Mouse (Mus musculus): ENCODE measurements around the gene Dtx3. TPM values are rescaled to one million over a fixed set of nuclear protein-coding genes. Genes with fewer than 3 reads are reported as not detected.
"Not testable (repeated sequence)": the region's sequence is repeated elsewhere in the genome, so short reads cannot be mapped to it uniquely, and the experiment has no call there.

Dtx3 gene
- polyA plus RNA-seq, 1 experiment from 2014 or later = 75.7 TPM

DNA sequence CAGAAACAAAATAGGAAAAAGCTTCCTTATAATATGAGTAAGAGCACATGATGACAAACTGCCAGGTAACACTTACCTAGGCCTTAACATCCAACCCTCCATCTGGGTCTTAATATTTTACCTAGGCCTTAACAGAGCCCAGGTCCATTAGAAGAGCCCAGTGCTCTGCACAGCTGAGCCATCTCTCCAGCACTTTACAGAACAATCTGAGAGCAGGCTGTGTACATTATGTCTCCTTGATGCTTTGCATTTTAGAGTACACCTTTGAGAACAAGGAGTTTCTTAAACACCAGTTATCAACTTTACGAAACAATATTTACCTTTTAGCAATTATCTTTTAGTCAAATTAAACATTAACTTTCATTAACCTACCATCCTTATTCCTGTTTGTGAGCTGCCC, 39.4 kb downstream of the Dtx3 start:
- Histone ChIP-seq H3K9me3 (ENCODE audit: control insufficient read depth, low read length) (no peaks in the 10 kb centered on the region), H3K9ac (ENCODE audit: low read length) (no peak overlapping the region), H3K4me3 (ENCODE audit: control insufficient read depth in 1 of 2, insufficient read depth in 1 of 2, low read depth in 1 of 2, low read length in 2 of 2) (no peak overlapping the region), H3K4me1 (ENCODE audit: control insufficient read depth in 2 of 2, insufficient read depth in 2 of 2, low read length in 2 of 2) (no peaks in the 10 kb centered on the region), H3K4me2 (ENCODE audit: low read length) (no peak overlapping the region), H3K27me3 (ENCODE audit: control insufficient read depth, insufficient read depth, low read length) (no peaks in the 10 kb centered on the region), H3K36me3 (ENCODE audit: control insufficient read depth, insufficient read depth, low read length) (no peaks in the 10 kb centered on the region), H3K27ac (replicated peaks in 1 of 2; ENCODE audit: control insufficient read depth in 1 of 2, insufficient read depth in 1 of 2, low read depth in 2 of 2, low read length in 2 of 2) (no peak overlapping the region)
- ATAC-seq (ENCODE audit: insufficient number of reproducible peaks, insufficient read depth, low FRiP score, low read depth) = no peak
- WGBS = 86% methylated on average over 1 of the region's 1 CpGs

DNA sequence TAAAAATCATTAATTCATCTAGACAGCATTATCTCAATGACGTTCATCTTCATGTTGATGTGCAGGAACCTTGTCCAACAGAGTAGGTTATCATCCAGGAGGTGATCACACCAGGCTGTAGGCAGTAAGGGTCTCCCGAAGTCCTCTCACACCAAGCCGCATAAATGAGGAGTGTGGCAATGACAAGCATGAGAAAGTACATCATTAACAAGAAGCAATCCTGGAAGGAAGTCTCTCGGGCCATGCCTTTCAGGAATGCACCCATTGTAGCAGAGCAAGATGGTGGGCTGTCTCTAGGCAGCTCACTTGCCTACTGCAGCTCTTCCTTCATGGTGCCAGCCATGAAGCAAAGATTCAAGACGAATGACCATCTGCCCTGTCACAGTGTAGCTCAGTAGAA, 40.9 kb downstream of the Dtx3 start:
- no peaks in the 10 kb centered on the region for H3K27me3 ChIP-seq (ENCODE audit: control insufficient read depth, insufficient read depth, low read length)
- no peak overlapping the region for H3K27ac ChIP-seq (replicated peaks in 1 of 2; ENCODE audit: control insufficient read depth in 1 of 2, insufficient read depth in 1 of 2, low read depth in 2 of 2, low read length in 2 of 2)
- H3K9ac ChIP-seq (ENCODE audit: low read length) = no peak overlapping the region
- H3K4me3 ChIP-seq (ENCODE audit: control insufficient read depth in 1 of 2, insufficient read depth in 1 of 2, low read depth in 1 of 2, low read length in 2 of 2) = no peak overlapping the region
- H3K4me1 ChIP-seq (ENCODE audit: control insufficient read depth in 2 of 2, insufficient read depth in 2 of 2, low read length in 2 of 2) = no peaks in the 10 kb centered on the region
- H3K4me2 ChIP-seq (ENCODE audit: low read length) = no peak overlapping the region
- 82% methylated on average over 5 of the region's 5 CpGs for WGBS
- H3K9me3 ChIP-seq (ENCODE audit: control insufficient read depth, low read length) = no peaks in the 10 kb centered on the region
- no peaks in the 10 kb centered on the region for H3K36me3 ChIP-seq (ENCODE audit: control insufficient read depth, insufficient read depth, low read length)
- ATAC-seq (ENCODE audit: insufficient number of reproducible peaks, insufficient read depth, low FRiP score, low read depth) = no peak

GRCm38 (mm10) chr10:127154241-127154640, 41.3 kb downstream of the Dtx3 start:
- 90% methylated on average over 2 of the region's 2 CpGs for WGBS

DNA sequence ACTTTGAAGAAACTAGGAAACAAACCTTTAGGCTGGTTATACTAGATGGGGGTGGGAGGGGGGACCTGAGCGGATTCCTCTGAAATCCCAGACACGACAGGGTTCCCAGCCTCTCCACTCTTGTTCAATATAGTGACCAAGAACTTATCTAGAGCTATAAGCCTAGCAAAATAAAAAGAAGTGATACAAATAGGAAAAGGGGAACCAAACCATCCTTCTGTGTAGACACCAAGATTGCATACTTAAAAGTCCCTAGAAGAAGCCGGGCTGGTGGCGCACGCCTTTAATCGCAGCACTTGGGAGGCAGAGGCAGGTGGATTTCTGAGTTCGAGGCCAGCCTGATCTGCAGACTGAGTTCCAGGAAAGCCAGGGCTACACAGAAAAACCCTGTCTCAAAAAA, 42.2 kb downstream of the Dtx3 start:
- Histone ChIP-seq H3K27me3 (ENCODE audit: control insufficient read depth, insufficient read depth, low read length) (no peaks in the 10 kb centered on the region), H3K4me1 (ENCODE audit: control insufficient read depth in 2 of 2, insufficient read depth in 2 of 2, low read length in 2 of 2) (no peaks in the 10 kb centered on the region), H3K4me3 (ENCODE audit: control insufficient read depth in 1 of 2, insufficient read depth in 1 of 2, low read depth in 1 of 2, low read length in 2 of 2) (no peak overlapping the region), H3K9me3 (ENCODE audit: control insufficient read depth, low read length) (no peaks in the 10 kb centered on the region), H3K9ac (ENCODE audit: low read length) (no peak overlapping the region), H3K36me3 (ENCODE audit: control insufficient read depth, insufficient read depth, low read length) (no peaks in the 10 kb centered on the region), H3K4me2 (ENCODE audit: low read length) (no peak overlapping the region), H3K27ac (replicated peaks in 1 of 2; ENCODE audit: control insufficient read depth in 1 of 2, insufficient read depth in 1 of 2, low read depth in 2 of 2, low read length in 2 of 2) (no peak overlapping the region)
- 91% methylated on average over 7 of the region's 7 CpGs for WGBS
- ATAC-seq (ENCODE audit: insufficient number of reproducible peaks, insufficient read depth, low FRiP score, low read depth) = no peak

More at GRCm38 (mm10) chr10:127154241-127154640, 41.3 kb downstream of the Dtx3 start:
- H3K4me1 ChIP-seq (ENCODE audit: control insufficient read depth in 2 of 2, insufficient read depth in 2 of 2, low read length in 2 of 2) = no peaks in the 10 kb centered on the region
- H3K9ac ChIP-seq (ENCODE audit: low read length) = no peak overlapping the region
- H3K36me3 ChIP-seq (ENCODE audit: control insufficient read depth, insufficient read depth, low read length) = no peaks in the 10 kb centered on the region
- no peaks in the 10 kb centered on the region for H3K9me3 ChIP-seq (ENCODE audit: control insufficient read depth, low read length)
- H3K4me3 ChIP-seq (ENCODE audit: control insufficient read depth in 1 of 2, insufficient read depth in 1 of 2, low read depth in 1 of 2, low read length in 2 of 2) = no peak overlapping the region
- no peaks in the 10 kb centered on the region for H3K27me3 ChIP-seq (ENCODE audit: control insufficient read depth, insufficient read depth, low read length)
- H3K4me2 ChIP-seq (ENCODE audit: low read length) = no peak overlapping the region
- H3K27ac ChIP-seq (replicated peaks in 1 of 2; ENCODE audit: control insufficient read depth in 1 of 2, insufficient read depth in 1 of 2, low read depth in 2 of 2, low read length in 2 of 2) = no peak overlapping the region
- no peak for ATAC-seq (ENCODE audit: insufficient number of reproducible peaks, insufficient read depth, low FRiP score, low read depth)

- H3K4me2 ChIP-seq (ENCODE audit: low read length); ATAC-seq (ENCODE audit: insufficient number of reproducible peaks, insufficient read depth, low FRiP score, low read depth); H3K4me3 ChIP-seq (ENCODE audit: control insufficient read depth in 1 of 2, insufficient read depth in 1 of 2, low read depth in 1 of 2, low read length in 2 of 2); H3K9me3 ChIP-seq (ENCODE audit: control insufficient read depth, low read length); H3K4me1 ChIP-seq (ENCODE audit: control insufficient read depth in 2 of 2, insufficient read depth in 2 of 2, low read length in 2 of 2); H3K9ac ChIP-seq (ENCODE audit: low read length); H3K27ac ChIP-seq (replicated peaks in 1 of 2; ENCODE audit: control insufficient read depth in 1 of 2, insufficient read depth in 1 of 2, low read depth in 2 of 2, low read length in 2 of 2); H3K27me3 ChIP-seq (ENCODE audit: control insufficient read depth, insufficient read depth, low read length); H3K36me3 ChIP-seq (ENCODE audit: control insufficient read depth, insufficient read depth, low read length): not testable (repeated sequence)
- WGBS = 79% methylated on average over 10 of the region's 10 CpGs
Observed at GRCm38 (mm10) chr10:127152556-127152955, 43.0 kb downstream of the Dtx3 start.

DNA sequence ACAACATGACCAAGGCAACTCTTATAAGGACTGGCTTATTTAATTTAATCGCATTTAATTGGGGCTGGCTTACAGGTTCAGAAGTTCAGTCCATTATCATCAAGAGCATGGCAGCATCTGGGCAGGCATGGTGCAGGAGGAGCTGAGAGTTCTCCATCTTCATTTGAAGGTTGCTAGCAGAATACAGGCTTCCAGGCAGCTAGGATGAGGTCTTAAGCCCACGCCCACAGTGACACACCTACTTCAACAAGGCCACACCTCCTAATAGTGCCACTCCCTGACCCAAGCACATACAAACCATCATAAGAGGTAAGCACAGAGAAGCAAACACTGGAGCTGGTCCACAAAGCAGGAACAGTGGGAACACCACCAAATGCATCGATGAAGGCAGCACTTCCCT, 44.3 kb downstream of the Dtx3 start:
- H3K4me2 ChIP-seq (ENCODE audit: low read length); H3K36me3 ChIP-seq (ENCODE audit: control insufficient read depth, insufficient read depth, low read length); H3K4me3 ChIP-seq (ENCODE audit: control insufficient read depth in 1 of 2, insufficient read depth in 1 of 2, low read depth in 1 of 2, low read length in 2 of 2); H3K4me1 ChIP-seq (ENCODE audit: control insufficient read depth in 2 of 2, insufficient read depth in 2 of 2, low read length in 2 of 2); H3K27ac ChIP-seq (replicated peaks in 1 of 2; ENCODE audit: control insufficient read depth in 1 of 2, insufficient read depth in 1 of 2, low read depth in 2 of 2, low read length in 2 of 2); H3K27me3 ChIP-seq (ENCODE audit: control insufficient read depth, insufficient read depth, low read length); ATAC-seq (ENCODE audit: insufficient number of reproducible peaks, insufficient read depth, low FRiP score, low read depth); H3K9ac ChIP-seq (ENCODE audit: low read length); H3K9me3 ChIP-seq (ENCODE audit: control insufficient read depth, low read length): not testable (repeated sequence)
- WGBS = 84% methylated on average over 3 of the region's 3 CpGs

DNA sequence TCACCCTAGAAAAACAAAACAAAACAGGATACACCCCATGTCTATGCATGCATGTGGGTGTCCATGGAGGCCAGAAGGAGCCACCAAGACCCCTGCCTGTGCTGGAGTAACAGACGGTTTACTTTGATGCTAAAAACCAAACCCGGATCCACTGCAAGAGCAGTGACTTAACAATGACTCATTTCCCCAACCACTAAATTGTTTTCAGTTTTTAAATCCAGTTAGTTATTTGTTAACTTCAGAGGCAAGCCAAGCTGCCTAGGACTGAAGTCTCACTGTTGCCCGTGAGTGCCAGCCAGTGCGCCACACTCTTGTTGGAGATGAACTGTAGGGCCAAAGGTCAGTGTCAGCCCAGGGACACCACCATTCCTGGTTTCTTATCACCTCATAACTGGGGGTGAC, 45.1 kb downstream of the Dtx3 start:
- no peaks in the 10 kb centered on the region for H3K9me3 ChIP-seq (ENCODE audit: control insufficient read depth, low read length)
- no peaks in the 10 kb centered on the region for H3K4me1 ChIP-seq (ENCODE audit: control insufficient read depth in 2 of 2, insufficient read depth in 2 of 2, low read length in 2 of 2)
- H3K4me3 ChIP-seq (ENCODE audit: control insufficient read depth in 1 of 2, insufficient read depth in 1 of 2, low read depth in 1 of 2, low read length in 2 of 2) = no peak overlapping the region
- H3K36me3 ChIP-seq (ENCODE audit: control insufficient read depth, insufficient read depth, low read length) = no peaks in the 10 kb centered on the region
- 70% methylated on average over 4 of the region's 4 CpGs for WGBS
- no peak overlapping the region for H3K9ac ChIP-seq (ENCODE audit: low read length)
- no peak for ATAC-seq (ENCODE audit: insufficient number of reproducible peaks, insufficient read depth, low FRiP score, low read depth)
- H3K27me3 ChIP-seq (ENCODE audit: control insufficient read depth, insufficient read depth, low read length) = no peaks in the 10 kb centered on the region
- H3K4me2 ChIP-seq (ENCODE audit: low read length) = no peak overlapping the region
- H3K27ac ChIP-seq (replicated peaks in 1 of 2; ENCODE audit: control insufficient read depth in 1 of 2, insufficient read depth in 1 of 2, low read depth in 2 of 2, low read length in 2 of 2) = no peak overlapping the region

DNA sequence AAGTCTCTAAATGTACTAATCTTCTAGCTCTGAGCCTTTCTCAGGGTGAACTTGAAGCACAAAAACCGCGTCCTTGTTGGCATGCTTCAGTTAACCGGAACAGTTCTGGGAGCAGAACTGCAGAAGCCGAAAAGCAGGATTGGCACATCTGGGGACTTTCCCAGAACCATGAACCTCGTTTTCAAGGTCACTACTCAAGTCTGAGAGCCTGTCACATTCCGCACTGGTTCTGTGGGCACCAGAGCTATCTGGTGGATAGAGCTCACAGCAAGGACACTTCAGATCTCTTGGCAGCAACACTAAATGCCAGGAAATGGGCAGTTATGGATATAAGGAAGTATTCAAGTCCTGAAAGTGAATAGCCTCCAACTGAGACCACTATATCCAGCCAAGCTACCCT, 48.4 kb downstream of the Dtx3 start:
- WGBS = 69% methylated on average over 6 of the region's 6 CpGs
- Histone ChIP-seq H3K36me3 (ENCODE audit: control insufficient read depth, insufficient read depth, low read length) (no peaks in the 10 kb centered on the region), H3K9me3 (ENCODE audit: control insufficient read depth, low read length) (0 out of 2 replicates have a peak, but pooled peaks cover 3% of the 10 kb centered on the region), H3K4me2 (ENCODE audit: low read length) (no peak overlapping the region), H3K9ac (ENCODE audit: low read length) (no peak overlapping the region), H3K27ac (replicated peaks in 1 of 2; ENCODE audit: control insufficient read depth in 1 of 2, insufficient read depth in 1 of 2, low read depth in 2 of 2, low read length in 2 of 2) (no peak overlapping the region), H3K4me3 (ENCODE audit: control insufficient read depth in 1 of 2, insufficient read depth in 1 of 2, low read depth in 1 of 2, low read length in 2 of 2) (no peak overlapping the region), H3K27me3 (ENCODE audit: control insufficient read depth, insufficient read depth, low read length) (no peaks in the 10 kb centered on the region), H3K4me1 (ENCODE audit: control insufficient read depth in 2 of 2, insufficient read depth in 2 of 2, low read length in 2 of 2) (no peaks in the 10 kb centered on the region)
- ATAC-seq (ENCODE audit: insufficient number of reproducible peaks, insufficient read depth, low FRiP score, low read depth) = no peak
